Comparison of ENCODE assay signal across 8 mouse cellular contexts in genomic region chr3:15194362-15194761, GRCm38 (mm10).
DNase-seq lines count a peak whose midpoint lies in the region; ATAC-seq and TF ChIP-seq lines count a peak whose summit lies in the region.

No protein-coding gene starts in this region.

- H3K4me1 ChIP-seq in bone marrow, adult 2 months (ENCODE audit: control insufficient read depth, insufficient read depth, low read length): no peaks in the 10 kb centered on the region
- H3K4me1 ChIP-seq in embryonic facial prominence, embryonic 14.5 days (ENCODE audit: control insufficient read depth, insufficient read depth, low read length): no peaks in the 10 kb centered on the region
- H3K4me1 ChIP-seq in lung, adult 2 months (ENCODE audit: control insufficient read depth, insufficient read depth, low read length): peaks cover 4% of the 10 kb centered on the region; the same call in 1 of the 2 replicates

- 2% methylated on average over 7 of the region's 7 CpGs for WGBS in bone marrow, adult 2 months
- 2% methylated on average over 7 of the region's 7 CpGs for WGBS in embryonic facial prominence, embryonic 14.5 days
- 1% methylated on average over 7 of the region's 7 CpGs for WGBS in lung, adult 2 months

- H3K36me3 ChIP-seq in embryonic facial prominence, embryonic 14.5 days (ENCODE audit: control insufficient read depth, insufficient read depth, low read length): no peaks in the 10 kb centered on the region

- intact Hi-C loops in heart, postnatal 36 days (cut with DNase I): loop anchor here (1.0 kb wide), 1 partner anchor 320 kb away; no protein-coding TSS in a partner anchor

- DNase-seq in embryonic facial prominence, embryonic 14.5 days (ENCODE audit: low spot score): peak; percentile 92
- DNase-seq in heart, postnatal 36 days: peak; percentile 36 to 65
- DNase-seq in layer of hippocampus, adult 11-12 months (ENCODE audit: low spot score): peak; percentile 87
- DNase-seq in lung, adult 2 months: peak; percentile 60
- peak; percentile 10 for DNase-seq in testis, postnatal 14 days (ENCODE audit: low spot score)

- H3K9ac ChIP-seq in embryonic facial prominence, embryonic 14.5 days (ENCODE audit: low read depth, low read length): no peak overlapping the region

- H3K27ac ChIP-seq in bone marrow, adult 2 months (ENCODE audit: control insufficient read depth, insufficient read depth, low read depth, low read length, poor library complexity): no peak overlapping the region
- H3K27ac ChIP-seq in embryonic facial prominence, embryonic 14.5 days (replicated peaks; ENCODE audit: low read depth, low read length): no peak overlapping the region

- no peak for TF ChIP-seq POLR2A in bone marrow, adult 2 months (IDR thresholded peaks at IDR 0.05; ENCODE audit: borderline replicate concordance, control insufficient read depth, low read depth, low read length)
- TF ChIP-seq POLR2A in lung, adult 2 months (IDR thresholded peaks at IDR 0.05; ENCODE audit: borderline replicate concordance, extremely low read depth, low read depth, low read length): no peak

- H3K9me3 ChIP-seq in embryonic facial prominence, embryonic 14.5 days (ENCODE audit: control insufficient read depth, low read length): no peaks in the 10 kb centered on the region

- ATAC-seq in CD4-positive, CD25-positive, alpha-beta regulatory T cell, adult 4 months: peak; percentile 87
- ATAC-seq in embryonic facial prominence, embryonic 14.5 days (ENCODE audit: low read depth): peak; percentile 84
- ATAC-seq in neutrophil, adult 5-6 weeks (ENCODE audit: extremely low read depth, insufficient number of reproducible peaks, low FRiP score, poor library complexity, severe bottlenecking): peak; percentile 99

- no peaks in the 10 kb centered on the region for H3K27me3 ChIP-seq in embryonic facial prominence, embryonic 14.5 days (replicated peaks; ENCODE audit: control insufficient read depth, insufficient read depth, low read length)

- no peak overlapping the region for H3K4me2 ChIP-seq in embryonic facial prominence, embryonic 14.5 days (ENCODE audit: low read depth, low read length)

- peak; percentile 79 for TF ChIP-seq CTCF in bone marrow, adult 2 months (IDR thresholded peaks at IDR 0.05; ENCODE audit: control insufficient read depth, insufficient read depth, low read length)
- TF ChIP-seq CTCF in lung, adult 2 months (IDR thresholded peaks at IDR 0.05; ENCODE audit: insufficient read depth, low read length): peak; percentile 83

- no peak overlapping the region for H3K4me3 ChIP-seq in bone marrow, adult 2 months (replicated peaks; ENCODE audit: control insufficient read depth, low read depth, low read length)
- no peak overlapping the region for H3K4me3 ChIP-seq in embryonic facial prominence, embryonic 14.5 days (ENCODE audit: low read depth, low read length)
- H3K4me3 ChIP-seq in lung, adult 2 months (replicated peaks; ENCODE audit: extremely low read depth, low read depth, low read length): no peak overlapping the region

Comparison
In these comparisons a context has a peak if more than half of its experiments do, and no peak if none do; other contexts are left out.
1. DNase-seq: peak in every context shown above with its lines; median percentile 92 in embryonic facial prominence, embryonic 14.5 days; 87 in layer of hippocampus, adult 11-12 months; 60 in lung, adult 2 months; 50 in heart, postnatal 36 days; 10 in testis, postnatal 14 days.